8 mouse cellular contexts compared by ENCODE assay signal in the genomic region with DNA sequence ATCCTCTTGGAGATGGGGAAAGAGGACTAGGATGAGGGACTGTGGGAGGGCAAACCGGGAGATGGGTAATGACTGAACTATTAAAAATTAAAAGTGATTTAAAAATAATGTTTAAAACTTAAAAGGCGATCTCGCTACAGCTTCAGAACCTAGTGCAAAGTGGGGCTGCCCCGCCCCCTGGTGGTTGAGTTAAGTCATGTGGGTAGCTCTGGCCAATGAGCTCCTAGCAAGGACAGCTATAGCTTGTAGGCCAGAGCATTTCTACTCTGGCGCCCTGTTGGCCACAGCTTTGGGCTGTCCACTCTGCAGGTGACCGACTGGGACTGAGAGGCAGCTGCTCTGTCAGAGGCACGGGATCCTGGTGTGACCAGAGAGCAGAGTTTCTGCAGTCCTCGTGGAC. TPM values are rescaled to one million over a fixed set of nuclear protein-coding genes. Genes with fewer than 3 reads are reported as not detected.
A peak's percentile ranks its signal among the peaks of the same experiment; 100 is the strongest.
DNase-seq lines count a peak whose midpoint lies in the region; ATAC-seq and TF ChIP-seq lines count a peak whose summit lies in the region.

No protein-coding gene starts in this region.

- peak overlapping the region; percentile 49 for H3K4me2 ChIP-seq in heart, embryonic 12.5 days
- H3K4me2 ChIP-seq in kidney, embryonic 16.5 days (replicated peaks; ENCODE audit: low read depth, low read length), result 0 out of 2 replicates have a peak overlapping the region, but pooled peaks have one; percentile 7
- no peak overlapping the region for H3K4me2 ChIP-seq in myocyte (ENCODE audit: low read depth)

- H3K4me3 ChIP-seq in heart, embryonic 12.5 days, result no peak overlapping the region
- no peak overlapping the region for H3K4me3 ChIP-seq in kidney, embryonic 16.5 days (ENCODE audit: low read length)
- no peak overlapping the region for H3K4me3 ChIP-seq in liver, adult 2 months (ENCODE audit: insufficient read depth, low read depth, low read length)
- H3K4me3 ChIP-seq in myocyte, result no peak overlapping the region

- peaks cover 22% of the 10 kb centered on the region for H3K4me1 ChIP-seq in heart, embryonic 12.5 days (replicated peaks)
- H3K4me1 ChIP-seq in kidney, embryonic 16.5 days (ENCODE audit: insufficient read depth, low read length), result no peaks in the 10 kb centered on the region
- H3K4me1 ChIP-seq in liver, adult 2 months (ENCODE audit: control insufficient read depth, insufficient read depth, low read length), result no peaks in the 10 kb centered on the region

- WGBS in heart, embryonic 12.5 days, result 5% methylated on average over 8 of the region's 8 CpGs
- 6% methylated on average over 8 of the region's 8 CpGs for WGBS in kidney, embryonic 16.5 days
- whole genome bisulfite sequencing in liver, adult 2 months, result 8% methylated on average over 8 of the region's 8 CpGs

- H3K79me2 ChIP-seq in liver, adult 2 months (ENCODE audit: control insufficient read depth, insufficient read depth, low read length), result no peaks in the 10 kb centered on the region
- no peaks in the 10 kb centered on the region for H3K79me2 ChIP-seq in myocyte (ENCODE audit: control insufficient read depth, insufficient read depth)

- H3K27ac ChIP-seq in heart, embryonic 12.5 days (ENCODE audit: poor library complexity, severe bottlenecking), result no peak overlapping the region
- no peak overlapping the region for H3K27ac ChIP-seq in kidney, embryonic 16.5 days (ENCODE audit: low read length)
- H3K27ac ChIP-seq in liver, adult 2 months (replicated peaks; ENCODE audit: insufficient read depth, low read depth, low read length), result no peak overlapping the region

- H3K27me3 ChIP-seq in heart, embryonic 12.5 days (replicated peaks), result no peaks in the 10 kb centered on the region
- no peaks in the 10 kb centered on the region for H3K27me3 ChIP-seq in kidney, embryonic 16.5 days (ENCODE audit: insufficient read depth, low read length)
- no peaks in the 10 kb centered on the region for H3K27me3 ChIP-seq in liver, adult 2 months (ENCODE audit: control insufficient read depth, insufficient read depth, low read length)
- no peaks in the 10 kb centered on the region for H3K27me3 ChIP-seq in myocyte (ENCODE audit: control insufficient read depth, insufficient read depth, insufficient read length)

- H3ac ChIP-seq in myocyte (ENCODE audit: control insufficient read depth, insufficient read length), result no peak overlapping the region

- 0 out of 2 replicates have a peak overlapping the region, but pooled peaks have one; percentile 31 for H3K9ac ChIP-seq in heart, embryonic 12.5 days
- H3K9ac ChIP-seq in kidney, embryonic 16.5 days (replicated peaks; ENCODE audit: low read length), result no peak overlapping the region
- H3K9ac ChIP-seq in liver, adult 2 months (ENCODE audit: low read depth, low read length), result no peak overlapping the region

- H3K9me3 ChIP-seq in heart, embryonic 12.5 days (replicated peaks), result no peaks in the 10 kb centered on the region; the same call in 1 of the 2 replicates
- H3K9me3 ChIP-seq in kidney, embryonic 16.5 days (ENCODE audit: low read length), result no peaks in the 10 kb centered on the region

- TF ChIP-seq POLR2A in brain, embryonic 14.5 days (IDR thresholded peaks at IDR 0.05; ENCODE audit: borderline replicate concordance, extremely low read depth, insufficient read depth, insufficient read length, poor library complexity, severe bottlenecking), result no peak
- TF ChIP-seq POLR2A in liver, adult 2 months (IDR thresholded peaks at IDR 0.05; ENCODE audit: extremely low read depth, insufficient read depth, low read length), result no peak
- TF ChIP-seq POLR2A in myocyte (IDR thresholded peaks at IDR 0.05; ENCODE audit: insufficient read length, low read depth), result no peak

- DNase-seq in CD4-positive helper T cell, adult 2 months (ENCODE audit: low read depth, low spot score), result peak; percentile 84
- DNase-seq in brain, embryonic 14.5 days (ENCODE audit: low read depth), result peak; percentile 92
- DNase-seq in liver, adult 2 months (ENCODE audit: extremely low read depth, low read depth, low spot score), result peak; percentile 47
- peak; percentile 83 to 94 for DNase-seq in spleen, postnatal 4 days (ENCODE audit: low spot score in 2 of 2)

- H3K36me3 ChIP-seq in heart, embryonic 12.5 days, result no peaks in the 10 kb centered on the region
- H3K36me3 ChIP-seq in kidney, embryonic 16.5 days (ENCODE audit: insufficient read depth, low read length), result no peaks in the 10 kb centered on the region
- H3K36me3 ChIP-seq in liver, adult 2 months (ENCODE audit: control insufficient read depth, insufficient read depth, low read length), result no peaks in the 10 kb centered on the region
- H3K36me3 ChIP-seq in myocyte (ENCODE audit: control insufficient read depth, insufficient read depth), result no peaks in the 10 kb centered on the region

- TF ChIP-seq CTCF in brain, embryonic 14.5 days (IDR thresholded peaks at IDR 0.05; ENCODE audit: borderline replicate concordance, extremely low read depth, insufficient read depth, insufficient read length), result peak; percentile 85
- TF ChIP-seq CTCF in liver, adult 2 months (IDR thresholded peaks at IDR 0.05; ENCODE audit: low read depth, low read length), result peak; percentile 85

- peak; percentile 90 for ATAC-seq in erythroblast, adult 5-6 weeks (replicated peaks; ENCODE audit: low FRiP score, poor library complexity, severe bottlenecking)
- peak; percentile 91 for ATAC-seq in heart, embryonic 12.5 days (ENCODE audit: insufficient number of reproducible peaks, low FRiP score)
- ATAC-seq in kidney, embryonic 16.5 days (ENCODE audit: low FRiP score, low TSS enrichment), result peak; percentile 88

TF ChIP-seq in myocyte, 11 proteins besides CTCF, POLR2A, EP300 and RAD21:
- TF ChIP-seq MAX (IDR thresholded peaks at IDR 0.05; ENCODE audit: low read depth), result no peak
- TF ChIP-seq MYOG (IDR thresholded peaks at IDR 0.05; ENCODE audit: control insufficient read depth in 1 of 3, insufficient read depth in 1 of 3, insufficient read length in 2 of 3, low read depth in 2 of 3), result peak in 1 of 3 experiments; percentile 25
- TF ChIP-seq SRF (IDR thresholded peaks at IDR 0.05; ENCODE audit: control insufficient read depth, insufficient read length, low read depth), result peak; percentile 25
- TF ChIP-seq USF1 (IDR thresholded peaks at IDR 0.05; ENCODE audit: low read depth), result peak; percentile 85

RNA-seq across cellular contexts. Expression of a gene that starts 9.8 kb away (rescaled TPM):
- polyA plus RNA-seq in brain, embryonic 14.5 days (2012; rRNA removed), result 5.0 and 10.7 TPM in 2 replicates
- 4.2 and 6.1 TPM in 2 replicates for total RNA-seq in erythroblast, adult 5-6 weeks (2015; ENCODE audit: low replicate concordance)
- 1.4 and 2.8 TPM in 2 replicates for total RNA-seq in erythroblast, adult 5-6 weeks (2017; ENCODE audit: low replicate concordance)
- 11.6 and 12.2 TPM in 2 replicates for polyA plus RNA-seq in heart, embryonic 12.5 days (2016; fragmentation: Nextera tagmentation; extraction: Ambion mirVana)
- polyA plus RNA-seq in kidney, embryonic 16.5 days (2015; fragmentation: Nextera tagmentation; extraction: Ambion mirVana), result 3.5 and 3.7 TPM in 2 replicates
- total RNA-seq in liver, adult 2 months (2014; rRNA removed), result 1.1 and 1.3 TPM in 2 replicates
- 0.86 and 1.1 TPM in 2 replicates for polyA plus RNA-seq in liver, adult 2 months (2012; rRNA removed)
- polyA plus RNA-seq in myocyte (2012; fragmentation: generic; extraction: Trizol), result 11.3 TPM

RNA-seq across cellular contexts. Expression of a gene that starts 53.9 kb away (rescaled TPM):
- 1.7 and 2.7 TPM in 2 replicates for polyA plus RNA-seq in brain, embryonic 14.5 days (2012; rRNA removed)
- 5.6 and 10.9 TPM in 2 replicates for total RNA-seq in erythroblast, adult 5-6 weeks (2015; ENCODE audit: low replicate concordance)
- total RNA-seq in erythroblast, adult 5-6 weeks (2017; ENCODE audit: low replicate concordance), result 4.7 and 6.6 TPM in 2 replicates
- polyA plus RNA-seq in heart, embryonic 12.5 days (2016; fragmentation: Nextera tagmentation; extraction: Ambion mirVana), result 16.5 and 17.8 TPM in 2 replicates
- polyA plus RNA-seq in kidney, embryonic 16.5 days (2015; fragmentation: Nextera tagmentation; extraction: Ambion mirVana), result 21.7 and 23.1 TPM in 2 replicates
- total RNA-seq in liver, adult 2 months (2014; rRNA removed), result 6.5 and 7.4 TPM in 2 replicates
- 19.8 and 21.1 TPM in 2 replicates for polyA plus RNA-seq in liver, adult 2 months (2012; rRNA removed)
- polyA plus RNA-seq in myocyte (2012; fragmentation: generic; extraction: Trizol), result 19.0 TPM
